Mouse (Mus musculus) adrenal gland, adult 10 weeks (tissue): ENCODE results near the gene Hspb2. TPM values are rescaled to one million over a fixed set of nuclear protein-coding genes. Genes with fewer than 3 reads are reported as not detected.

Experiments
- polyA plus RNA-seq: library from polyadenylated mRNA; stranded (reverse); fragments of 350-450 nt; fragmentation: Illumina TruSeq; extraction: RNeasy Lipid Tissue Mini Kit (QIAGEN cat#74804); gene quantifications from one replicate; pipeline ENCODE4 v1.2.3, GENCODE M21; 2014; ENCODE audit warnings: low read depth, low replicate concordance

Hspb2 gene
- polyA plus RNA-seq = not detected

DNA sequence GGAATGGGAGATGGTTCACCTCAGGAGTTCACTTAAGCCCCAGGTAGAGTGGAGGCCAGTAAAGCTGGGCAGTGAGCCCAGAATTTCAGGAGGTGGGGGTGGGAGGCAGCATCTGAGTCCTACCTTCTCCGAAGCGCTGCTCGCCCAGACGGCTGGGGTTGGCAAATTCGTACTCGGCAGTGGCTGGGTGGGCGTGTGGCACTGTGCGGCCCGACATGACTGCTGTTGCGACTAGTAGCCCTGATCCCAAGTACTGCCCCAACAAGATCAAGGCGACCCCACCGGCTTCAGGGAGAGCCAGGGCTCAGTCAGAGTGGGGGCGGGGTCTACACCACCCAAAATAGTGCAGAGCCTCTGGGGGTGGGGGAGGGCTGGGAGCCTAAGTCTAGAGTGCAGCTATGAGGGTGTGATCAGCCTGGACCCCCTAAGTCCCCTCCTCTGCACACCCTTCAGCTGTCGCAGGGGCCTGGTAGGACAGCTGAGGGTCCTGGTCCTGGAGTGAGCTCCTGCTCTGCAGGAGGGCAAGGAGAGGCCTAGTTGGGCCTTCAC lies at the start of gene Hspb2:
TSS of gene Hspb2 (minus strand) at position 301 of the 549 bp plus-strand sequence.

GRCm38 (mm10) chr9:50774991-50775612 lies 22.9 kb upstream of the Hspb2 start, which contains the start of the genes Alg9 and 1110032A03Rik:
Gene Alg9, plus strand, starts transcription at chr9:50775019.
Gene 1110032A03Rik, minus strand, starts transcription at chr9:50775520.

DNA sequence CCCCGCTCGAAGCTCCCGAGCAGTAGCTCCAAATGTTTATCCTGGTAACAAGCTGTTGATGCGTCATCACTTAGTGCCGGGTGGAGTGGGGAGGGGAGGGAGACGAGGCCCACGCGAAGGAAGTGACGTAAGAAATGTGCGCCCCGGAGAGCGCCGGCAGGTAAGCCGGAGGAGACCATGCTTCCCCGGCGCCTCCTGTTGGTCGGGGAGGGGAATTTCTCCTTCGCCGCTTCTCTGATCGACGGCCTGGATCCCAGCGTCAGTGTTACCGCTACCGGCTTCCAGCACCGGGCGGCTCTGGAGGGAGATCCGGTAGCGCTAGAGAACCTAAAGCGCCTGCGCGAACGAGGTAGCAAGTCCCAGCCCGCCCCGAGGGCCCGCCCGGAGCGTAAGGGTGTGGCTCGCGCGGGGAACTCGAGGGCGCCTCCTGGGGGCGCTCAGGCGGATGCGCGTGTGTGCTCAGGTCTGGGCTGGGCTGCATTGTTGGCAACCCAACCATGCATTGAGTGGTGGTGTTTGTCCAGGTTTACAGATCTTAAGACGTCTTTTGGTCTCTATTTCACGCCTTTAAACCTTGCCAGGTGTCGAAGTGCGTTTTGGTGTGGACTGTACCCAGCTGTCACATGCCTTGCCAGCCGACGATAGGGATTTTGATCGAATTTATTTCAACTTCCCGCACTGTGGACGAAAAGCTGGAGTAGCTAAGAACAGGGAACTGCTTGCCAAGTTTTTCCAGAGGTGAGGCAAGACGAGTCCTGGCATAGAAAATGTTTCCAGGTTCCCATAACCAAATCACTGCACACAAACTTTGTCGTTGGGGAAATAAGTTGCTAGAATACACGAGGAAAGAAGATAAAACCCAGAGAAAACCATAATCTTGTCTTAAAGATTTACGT lies 16.2 kb upstream of the Hspb2 start, which contains the start of gene Fdxacb1:
TSS of gene Fdxacb1 (plus strand) at position 130 of the 896 bp plus-strand sequence.

GRCm38 (mm10) chr9:50751323-50751722 lies 831 bp downstream of the Hspb2 start, which contains the start of gene Cryab:
Gene Cryab, plus strand, starts transcription at chr9:50751325.

DNA sequence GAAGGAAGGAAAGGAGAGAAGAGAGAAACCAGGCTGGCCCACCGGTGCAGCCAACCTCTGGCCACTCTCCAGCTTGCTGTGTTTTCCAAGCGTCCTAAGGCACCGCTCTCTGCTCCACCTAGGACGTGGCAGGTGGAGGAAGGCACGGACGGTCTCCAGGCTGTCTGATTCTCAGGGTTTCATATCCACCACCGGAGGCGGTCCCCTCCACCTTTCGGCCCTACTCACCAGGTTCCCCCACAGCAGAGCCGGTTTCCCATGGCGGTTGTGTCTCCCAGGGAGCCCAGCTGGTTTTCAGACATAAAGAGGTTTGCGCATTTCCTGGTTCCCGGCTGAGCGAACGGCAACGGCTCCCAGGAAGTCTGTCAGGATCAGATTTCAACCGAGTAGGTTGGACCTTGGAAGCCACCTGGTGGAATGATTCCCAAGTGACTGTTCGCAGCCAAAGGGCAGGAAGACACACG lies 5.9 kb downstream of the Hspb2 start, which contains the start of gene 2310030G06Rik:
TSS of gene 2310030G06Rik (minus strand) at position 323 of the 464 bp plus-strand sequence.

GRCm38 (mm10) chr9:50738914-50739870 lies 13.0 kb downstream of the Hspb2 start, which contains the start of gene Dixdc1:
Gene Dixdc1, minus strand, starts transcription at chr9:50739517.

Other genes starting within 250 kb of the Hspb2 start
- gene Pts, start 223.6 kb downstream of the Hspb2 start, polyA plus RNA-seq = 169 TPM
- gene Il18, start 197.5 kb downstream of the Hspb2 start, polyA plus RNA-seq = 18.4 TPM
- gene Bco2, start 197.2 kb downstream of the Hspb2 start, polyA plus RNA-seq = 0.52 TPM
- not detected for gene Tex12, start 191.0 kb downstream of the Hspb2 start, polyA plus RNA-seq
- gene Sdhd, start 148.5 kb downstream of the Hspb2 start, polyA plus RNA-seq = 192 TPM
- gene Timm8b, start 148.4 kb downstream of the Hspb2 start, polyA plus RNA-seq = 132 TPM
- 6.1 TPM for gene Pih1d2, start 135.0 kb downstream of the Hspb2 start, polyA plus RNA-seq
- gene Nkapd1, start 134.9 kb downstream of the Hspb2 start, polyA plus RNA-seq = 107 TPM
- gene Dlat, start 92.6 kb downstream of the Hspb2 start, polyA plus RNA-seq = 128 TPM
- 10.2 TPM for gene Dixdc1, start 12.8 kb downstream of the Hspb2 start, polyA plus RNA-seq
- gene 2310030G06Rik, start 5.8 kb downstream of the Hspb2 start, polyA plus RNA-seq = 18.0 TPM
- 7.9 TPM for gene Cryab, start 1.0 kb downstream of the Hspb2 start, polyA plus RNA-seq
- 6.4 TPM for gene Fdxacb1, start 15.9 kb upstream of the Hspb2 start, polyA plus RNA-seq
- 10.5 TPM for gene Alg9, start 22.7 kb upstream of the Hspb2 start, polyA plus RNA-seq
- 140 TPM for gene 1110032A03Rik, start 23.2 kb upstream of the Hspb2 start, polyA plus RNA-seq
- 46.8 TPM for gene Ppp2r1b, start 92.9 kb upstream of the Hspb2 start, polyA plus RNA-seq